Mouse (Mus musculus): ENCODE measurements around the gene Tut7. TPM values are rescaled to one million over a fixed set of nuclear protein-coding genes. Genes with fewer than 3 reads are reported as not detected.
A peak's percentile ranks its signal among the peaks of the same experiment; 100 is the strongest.
"Not testable (repeated sequence)": the region's sequence is repeated elsewhere in the genome, so short reads cannot be mapped to it uniquely, and the experiment has no call there.

The Tut7 gene
- polyA plus RNA-seq, 1 experiment, result 14.6 TPM

- not testable (repeated sequence) for H3K27me3 ChIP-seq (replicated peaks; ENCODE audit: control insufficient read depth, insufficient read depth, low read length); H3K27ac ChIP-seq (ENCODE audit: insufficient read depth, low read depth, low read length); H3K36me3 ChIP-seq (ENCODE audit: control insufficient read depth, insufficient read depth, low read length); H3K4me1 ChIP-seq (ENCODE audit: control insufficient read depth, insufficient read depth, low read length); DNase-seq; H3K4me3 ChIP-seq (ENCODE audit: insufficient read depth, low read depth, low read length)
- WGBS, result 98% methylated on average over 1 of the region's 1 CpGs
- 0 out of 2 replicates have a peak, but pooled peaks have one; percentile 13 for TF ChIP-seq CTCF (conservative IDR thresholded peaks at IDR 0.05; ENCODE audit: insufficient read depth, insufficient read length, low read depth, low read length)
Measured at GRCm38 (mm10) chr13:59779744-59780264, 43.1 kb downstream of the Tut7 start.

GRCm38 (mm10) chr13:59779213-59779612 is 43.7 kb downstream of the Tut7 start:
- H3K36me3 ChIP-seq (ENCODE audit: control insufficient read depth, insufficient read depth, low read length), result peaks cover 6% of the 10 kb centered on the region
- DNase-seq, result peak; percentile 33

GRCm38 (mm10) chr13:59775168-59775567 is 47.8 kb downstream of the Tut7 start:
- Histone ChIP-seq H3K4me1 (ENCODE audit: control insufficient read depth, insufficient read depth, low read length) (peaks cover 8% of the 10 kb centered on the region; the same call in 1 of the 2 replicates), H3K36me3 (ENCODE audit: control insufficient read depth, insufficient read depth, low read length) (peaks cover 2% of the 10 kb centered on the region), H3K4me3 (ENCODE audit: insufficient read depth, low read depth, low read length) (no peak overlapping the region), H3K27ac (ENCODE audit: insufficient read depth, low read depth, low read length) (no peak overlapping the region), H3K27me3 (replicated peaks; ENCODE audit: control insufficient read depth, insufficient read depth, low read length) (no peaks in the 10 kb centered on the region)
- no peak for DNase-seq
- WGBS, result 74% methylated on average over 3 of the region's 3 CpGs
- no peak for TF ChIP-seq CTCF (conservative IDR thresholded peaks at IDR 0.05; ENCODE audit: insufficient read depth, insufficient read length, low read depth, low read length)
- no peak for TF ChIP-seq POLR2A (IDR thresholded peaks at IDR 0.05; ENCODE audit: low read depth, low read length)

More at GRCm38 (mm10) chr13:59779213-59779612, 43.7 kb downstream of the Tut7 start:
- H3K4me1 ChIP-seq (ENCODE audit: control insufficient read depth, insufficient read depth, low read length), result no peaks in the 10 kb centered on the region
- no peak for TF ChIP-seq POLR2A (IDR thresholded peaks at IDR 0.05; ENCODE audit: low read depth, low read length)
- peak; percentile 45 for TF ChIP-seq CTCF (conservative IDR thresholded peaks at IDR 0.05; ENCODE audit: insufficient read depth, insufficient read length, low read depth, low read length)
- WGBS, result 62% methylated on average over 4 of the region's 4 CpGs
- no peaks in the 10 kb centered on the region for H3K27me3 ChIP-seq (replicated peaks; ENCODE audit: control insufficient read depth, insufficient read depth, low read length)
- no peak overlapping the region for H3K27ac ChIP-seq (ENCODE audit: insufficient read depth, low read depth, low read length)
- no peak overlapping the region for H3K4me3 ChIP-seq (ENCODE audit: insufficient read depth, low read depth, low read length)

GRCm38 (mm10) chr13:59771257-59771656 is 51.7 kb downstream of the Tut7 start:
- peak; percentile 85 for DNase-seq
- Histone ChIP-seq H3K4me1 (ENCODE audit: control insufficient read depth, insufficient read depth, low read length) (peaks cover 27% of the 10 kb centered on the region), H3K27me3 (replicated peaks; ENCODE audit: control insufficient read depth, insufficient read depth, low read length) (no peaks in the 10 kb centered on the region), H3K36me3 (ENCODE audit: control insufficient read depth, insufficient read depth, low read length) (no peaks in the 10 kb centered on the region), H3K4me3 (ENCODE audit: insufficient read depth, low read depth, low read length) (no peak overlapping the region), H3K27ac (ENCODE audit: insufficient read depth, low read depth, low read length) (peak overlapping the region; percentile 58)
- 11% methylated on average over 9 of the region's 9 CpGs for WGBS
- TF ChIP-seq POLR2A (IDR thresholded peaks at IDR 0.05; ENCODE audit: low read depth, low read length), result no peak
- TF ChIP-seq CTCF (conservative IDR thresholded peaks at IDR 0.05; ENCODE audit: insufficient read depth, insufficient read length, low read depth, low read length), result no peak

GRCm38 (mm10) chr13:59770847-59771246 is 52.1 kb downstream of the Tut7 start:
- TF ChIP-seq CTCF (conservative IDR thresholded peaks at IDR 0.05; ENCODE audit: insufficient read depth, insufficient read length, low read depth, low read length) (no peak), POLR2A (IDR thresholded peaks at IDR 0.05; ENCODE audit: low read depth, low read length) (no peak)
- WGBS, result 38% methylated on average over 9 of the region's 9 CpGs
- H3K27me3 ChIP-seq (replicated peaks; ENCODE audit: control insufficient read depth, insufficient read depth, low read length), result no peaks in the 10 kb centered on the region
- peak; percentile 15 for DNase-seq
- H3K4me1 ChIP-seq (ENCODE audit: control insufficient read depth, insufficient read depth, low read length), result peaks cover 30% of the 10 kb centered on the region
- H3K36me3 ChIP-seq (ENCODE audit: control insufficient read depth, insufficient read depth, low read length), result no peaks in the 10 kb centered on the region
- no peak overlapping the region for H3K4me3 ChIP-seq (ENCODE audit: insufficient read depth, low read depth, low read length)
- H3K27ac ChIP-seq (ENCODE audit: insufficient read depth, low read depth, low read length), result peak overlapping the region; percentile 66

- Histone ChIP-seq H3K4me3 (ENCODE audit: insufficient read depth, low read depth, low read length) (peak overlapping the region; percentile 73), H3K27ac (ENCODE audit: insufficient read depth, low read depth, low read length) (peak overlapping the region; percentile 95), H3K27me3 (replicated peaks; ENCODE audit: control insufficient read depth, insufficient read depth, low read length) (no peaks in the 10 kb centered on the region), H3K4me1 (ENCODE audit: control insufficient read depth, insufficient read depth, low read length) (peaks cover 33% of the 10 kb centered on the region), H3K36me3 (ENCODE audit: control insufficient read depth, insufficient read depth, low read length) (no peaks in the 10 kb centered on the region)
- TF ChIP-seq CTCF (conservative IDR thresholded peaks at IDR 0.05; ENCODE audit: insufficient read depth, insufficient read length, low read depth, low read length) (0 out of 2 replicates have a peak, but pooled peaks have one; percentile 3), POLR2A (IDR thresholded peaks at IDR 0.05; ENCODE audit: low read depth, low read length) (no peak)
- DNase-seq, result peak; percentile 87
- under 1% methylated on average over 28 of the region's 28 CpGs for WGBS
Measured at GRCm38 (mm10) chr13:59770164-59770562, 52.8 kb downstream of the Tut7 start.

- Histone ChIP-seq H3K36me3 (ENCODE audit: control insufficient read depth, insufficient read depth, low read length) (no peaks in the 10 kb centered on the region), H3K4me3 (ENCODE audit: insufficient read depth, low read depth, low read length) (peak within 1 kb of the TSS; percentile 73), H3K27ac (ENCODE audit: insufficient read depth, low read depth, low read length) (peak within 1 kb of the TSS; percentile 95), H3K27me3 (replicated peaks; ENCODE audit: control insufficient read depth, insufficient read depth, low read length) (no peaks in the 10 kb centered on the region), H3K4me1 (ENCODE audit: control insufficient read depth, insufficient read depth, low read length) (peaks cover 33% of the 10 kb centered on the region)
- WGBS, result under 1% methylated on average over 91 of the region's 91 CpGs
- DNase-seq, result peak; percentile 99
- TF ChIP-seq POLR2A (IDR thresholded peaks at IDR 0.05; ENCODE audit: low read depth, low read length) (peak; percentile 56), CTCF (conservative IDR thresholded peaks at IDR 0.05; ENCODE audit: insufficient read depth, insufficient read length, low read depth, low read length) (no peak)
Measured at GRCm38 (mm10) chr13:59769296-59770163, 53.4 kb downstream of the Tut7 start, which contains the start of gene Isca1. TSS of gene Isca1 (minus strand) at chr13:59769810.
